In genomic region chr4:135124732-135125131, GRCm38 (mm10) we compare ENCODE assay signal across 30 mouse cellular contexts. TPM values are rescaled to one million over a fixed set of nuclear protein-coding genes. Genes with fewer than 3 reads are reported as not detected.
"Had no signal": no experiment of that assay in that cellular context is flagged by ENCODE, and none has a peak within 500 bp of the region (broad histone marks: within the 10 kb centered on the region; RNA-seq: fewer than 3 reads in every experiment).

No protein-coding gene starts in this region.

- H3K27ac ChIP-seq: gastrocnemius, adult 2 months; hindbrain, embryonic 10.5 days; hindbrain, embryonic 12.5 days; hindbrain, embryonic 14.5 days; kidney, embryonic 15.5 days; kidney, postnatal 0 days; left cerebral cortex, adult 2 months; limb, embryonic 13.5 days; liver, embryonic 13.5 days had no signal

- H3K36me3 ChIP-seq: hindbrain, embryonic 10.5 days; hindbrain, embryonic 12.5 days; kidney, embryonic 15.5 days; limb, embryonic 13.5 days; liver, embryonic 13.5 days had no signal

- H3K9ac ChIP-seq: hindbrain, embryonic 12.5 days; hindbrain, embryonic 14.5 days; kidney, embryonic 15.5 days; limb, embryonic 13.5 days; liver, embryonic 13.5 days had no signal

- H3K9me3 ChIP-seq: hindbrain, embryonic 10.5 days; hindbrain, embryonic 12.5 days; kidney, embryonic 15.5 days; limb, embryonic 13.5 days; liver, embryonic 13.5 days had no signal

- ATAC-seq: hindbrain, embryonic 16.5 days; intestine, embryonic 16.5 days had no signal

- H3K4me2 ChIP-seq: heart, embryonic 11.5 days; hindbrain, embryonic 12.5 days; hindbrain, embryonic 14.5 days; kidney, embryonic 15.5 days; limb, embryonic 13.5 days; liver, embryonic 11.5 days; liver, embryonic 13.5 days had no signal

- H3K4me3 ChIP-seq: gastrocnemius, adult 2 months; hindbrain, embryonic 10.5 days; hindbrain, embryonic 12.5 days; kidney, embryonic 15.5 days; left cerebral cortex, adult 2 months; limb, embryonic 13.5 days; liver, embryonic 13.5 days had no signal

- DNase-seq: gastrocnemius, adult 2 months; gastrocnemius, postnatal 10 days; gastrocnemius, postnatal 25 days; heart, adult 18-20 months; heart, postnatal 10 days; heart, postnatal 4 days; kidney, adult 11 months; kidney, adult 2 months; kidney, adult 9 months; kidney, postnatal 14 days; kidney, postnatal 36 days; layer of hippocampus, adult 9-11 months; liver; liver, embryonic 13.5 days had no signal

RNA-seq across cellular contexts. Expression of gene Runx3, which starts 4.3 kb away (rescaled TPM):
- total RNA-seq: layer of hippocampus, adult 18-20 months; layer of hippocampus, postnatal 25 days; left cerebral cortex, postnatal 14 days; left cerebral cortex, postnatal 36 days had no signal
- polyA plus RNA-seq: frontal cortex, adult 2 months; heart, embryonic 11.5 days; hindbrain, embryonic 14.5 days; hindbrain, embryonic 16.5 days had no signal
